Mouse (Mus musculus): ENCODE results near the gene Mettl27. TPM values are rescaled to one million over a fixed set of nuclear protein-coding genes. Genes with fewer than 3 reads are reported as not detected.

Gene Mettl27
- 10.2 and 16.2 TPM in 2 replicates for polyA plus RNA-seq (2012; rRNA removed; ENCODE audit: low replicate concordance)

DNA sequence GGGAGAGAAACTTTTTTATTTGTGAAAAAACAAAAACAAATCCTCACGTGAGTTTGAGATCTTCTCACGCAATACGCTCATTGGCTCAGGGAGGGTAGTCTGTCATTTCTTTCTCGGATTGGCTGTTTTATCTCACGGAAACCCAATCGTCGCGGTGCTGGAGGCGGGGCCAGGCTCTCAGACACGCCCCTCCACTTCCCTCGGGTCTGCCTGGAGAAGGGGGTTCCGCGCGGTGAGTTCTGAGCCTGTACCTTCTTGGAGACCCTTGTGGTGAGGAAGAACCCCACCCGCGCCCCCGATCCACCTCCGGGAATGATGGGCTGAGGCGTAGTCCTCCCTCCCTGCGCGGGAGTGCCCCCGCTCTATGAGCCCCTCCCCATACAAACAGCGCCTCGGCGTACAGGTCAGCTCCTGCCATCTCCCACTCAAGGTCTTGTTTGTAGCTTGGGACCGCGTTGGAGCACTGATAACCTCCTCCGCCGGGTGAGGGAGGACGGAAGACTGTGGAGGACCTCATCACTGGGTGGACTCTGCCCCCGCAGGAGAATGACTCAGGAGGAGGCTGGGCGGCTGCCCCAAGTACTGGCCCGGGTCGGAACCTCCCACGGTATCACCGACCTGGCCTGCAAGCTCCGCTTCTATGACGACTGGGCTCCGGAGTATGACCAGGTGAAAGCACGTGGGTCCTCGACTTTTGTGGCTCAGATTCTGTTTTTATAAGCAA, at the start of gene Mettl27:
Gene Mettl27, plus strand, starts transcription at position 190 of the 724 bp plus-strand sequence.

GRCm38 (mm10) chr5:134906633-134907032, 25.5 kb upstream of the Mettl27 start, which contains the start of gene Tmem270:
Gene Tmem270 (minus strand): TSS chr5:134906733.

DNA sequence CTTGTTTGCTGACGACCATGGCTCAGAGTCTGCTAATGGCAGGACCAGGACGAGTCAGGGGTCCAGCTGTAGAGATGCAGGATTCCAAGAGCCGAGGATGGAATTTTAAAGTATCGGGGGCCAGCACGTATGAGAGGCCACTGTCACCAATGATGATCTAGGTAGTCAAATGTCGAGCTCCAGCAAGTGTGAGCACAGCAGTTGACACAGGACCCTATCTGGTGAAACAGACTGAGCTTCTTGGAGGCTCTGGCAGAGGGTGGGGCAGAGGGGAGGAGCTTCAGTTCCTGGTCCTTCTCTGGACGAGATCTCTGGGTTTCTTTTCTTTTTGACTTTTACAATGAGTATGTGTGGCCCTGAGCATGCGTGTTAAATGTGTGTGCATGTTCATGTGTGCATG, 16.9 kb upstream of the Mettl27 start, which contains the start of gene Cldn13:
Gene Cldn13, minus strand, starts transcription at position 216 of the 400 bp plus-strand sequence.

GRCm38 (mm10) chr5:134946857-134947255, 14.7 kb downstream of the Mettl27 start, which contains the start of gene Cldn4:
Gene Cldn4 (minus strand): TSS chr5:134946934.

GRCm38 (mm10) chr5:134985633-134986297, 53.6 kb downstream of the Mettl27 start, which contains the start of gene Cldn3:
Gene Cldn3 (plus strand): TSS chr5:134986214.

Other genes with a start within 250 kb of the Mettl27 start
- gene Limk1, start 243.8 kb upstream of the Mettl27 start, polyA plus RNA-seq (2012; rRNA removed; ENCODE audit: low replicate concordance) = 6.7 and 7.6 TPM in 2 replicates
- 15.7 and 17.5 TPM in 2 replicates for gene Eln, start 185.0 kb upstream of the Mettl27 start, polyA plus RNA-seq (2012; rRNA removed; ENCODE audit: low replicate concordance)
- 0.15 TPM in 1 of 2 replicates, not detected in the other for gene Tmem270, start 25.6 kb upstream of the Mettl27 start, polyA plus RNA-seq (2012; rRNA removed; ENCODE audit: low replicate concordance)
- not detected in 2 replicates for gene Cldn13, start 16.8 kb upstream of the Mettl27 start, polyA plus RNA-seq (2012; rRNA removed; ENCODE audit: low replicate concordance)
- gene Cldn4, start 14.6 kb downstream of the Mettl27 start, polyA plus RNA-seq (2012; rRNA removed; ENCODE audit: low replicate concordance) = 42.8 and 316 TPM in 2 replicates
- 982 and 2,156 TPM in 2 replicates for gene Cldn3, start 53.8 kb downstream of the Mettl27 start, polyA plus RNA-seq (2012; rRNA removed; ENCODE audit: low replicate concordance)
- 87.6 and 91.0 TPM in 2 replicates for gene Abhd11, start 76.8 kb downstream of the Mettl27 start, polyA plus RNA-seq (2012; rRNA removed; ENCODE audit: low replicate concordance)
- gene Stx1a, start 91.1 kb downstream of the Mettl27 start, polyA plus RNA-seq (2012; rRNA removed; ENCODE audit: low replicate concordance) = 5.1 and 9.8 TPM in 2 replicates
- 65.1 and 65.9 TPM in 2 replicates for gene Dnajc30, start 131.8 kb downstream of the Mettl27 start, polyA plus RNA-seq (2012; rRNA removed; ENCODE audit: low replicate concordance)
- 49.6 and 53.6 TPM in 2 replicates for gene Bud23, start 132.6 kb downstream of the Mettl27 start, polyA plus RNA-seq (2012; rRNA removed; ENCODE audit: low replicate concordance)
- gene Vps37d, start 145.9 kb downstream of the Mettl27 start, polyA plus RNA-seq (2012; rRNA removed; ENCODE audit: low replicate concordance) = 7.5 and 10.7 TPM in 2 replicates
- gene Mlxipl, start 157.5 kb downstream of the Mettl27 start, polyA plus RNA-seq (2012; rRNA removed; ENCODE audit: low replicate concordance) = 297 and 321 TPM in 2 replicates
- gene Tbl2, start 217.3 kb downstream of the Mettl27 start, polyA plus RNA-seq (2012; rRNA removed; ENCODE audit: low replicate concordance) = 4.3 and 6.7 TPM in 2 replicates
- 33.0 and 36.1 TPM in 2 replicates for gene Bcl7b, start 235.9 kb downstream of the Mettl27 start, polyA plus RNA-seq (2012; rRNA removed; ENCODE audit: low replicate concordance)